Mouse (Mus musculus): ENCODE measurements at regions not wholly inside any gene's neighbourhood (a gene's known extent, or its start where the extent isn't known, plus 50 kb on each side); places are given as distances from the start of the nearest gene placed in this dataset.

- TF ChIP-seq CTCF (IDR thresholded peaks at IDR 0.05 in 2 of 3, conservative IDR thresholded peaks at IDR 0.05 in 1 of 3; ENCODE audit: control insufficient read depth in 1 of 3, insufficient read depth in 1 of 3, low read depth in 2 of 3, low read length in 3 of 3, poor library complexity in 1 of 3, severe bottlenecking in 1 of 3) (no peak), ZMIZ1 (IDR thresholded peaks at IDR 0.05; ENCODE audit: low read depth, low read length) (no peak), POLR2A (IDR thresholded peaks at IDR 0.05; ENCODE audit: control insufficient read depth in 1 of 2, insufficient read depth in 1 of 2, low read depth in 1 of 2, low read length in 2 of 2, poor library complexity in 1 of 2) (no peak), EP300 (IDR thresholded peaks at IDR 0.05; ENCODE audit: low read depth in 1 of 2, low read length in 2 of 2) (no peak), TCF12 (IDR thresholded peaks at IDR 0.05; ENCODE audit: low read depth, low read length) (no peak), TBP (IDR thresholded peaks at IDR 0.05; ENCODE audit: low read depth, low read length) (no peak), MAX (IDR thresholded peaks at IDR 0.05; ENCODE audit: low read length) (no peak), ZC3H11A (IDR thresholded peaks at IDR 0.05; ENCODE audit: low read depth, low read length) (no peak), CHD1 (IDR thresholded peaks at IDR 0.05; ENCODE audit: low read depth, low read length) (no peak), GABPA (IDR thresholded peaks at IDR 0.05; ENCODE audit: low read depth, low read length) (no peak), MAFK (IDR thresholded peaks at IDR 0.05; ENCODE audit: borderline replicate concordance, low read depth, low read length) (no peak), MYC (IDR thresholded peaks at IDR 0.05; ENCODE audit: low read depth, low read length) (no peak)
Observed at GRCm38 (mm10) chr11:64760626-64761025, 218.2 kb upstream of the Elac2 start.

Measured in MEL (cell line).